Mouse (Mus musculus) common myeloid progenitor, adult 5-6 weeks (primary cell): ENCODE measurements around the gene Tmem150a. TPM values are rescaled to one million over a fixed set of nuclear protein-coding genes. Genes with fewer than 3 reads are reported as not detected.

Experiments
- ATAC-seq: replicated peaks from 2 replicates; pipeline ENCODE4 v1.8.0; 2016; ENCODE audit warnings: low read depth, mild to moderate bottlenecking, moderate TSS enrichment, inconsistent platforms; ENCODE audit not compliant: poor library complexity, severe bottlenecking
- total RNA-seq: library from RNA; stranded (forward); fragments of 200-1000, 187-1606 nt; gene quantifications from 2 replicates; pipeline ENCODE4 v1.2.3, GENCODE M21; 2017

Tmem150a gene
- 1.2 TPM in 1 of 2 replicates, not detected in the other for total RNA-seq

DNA sequence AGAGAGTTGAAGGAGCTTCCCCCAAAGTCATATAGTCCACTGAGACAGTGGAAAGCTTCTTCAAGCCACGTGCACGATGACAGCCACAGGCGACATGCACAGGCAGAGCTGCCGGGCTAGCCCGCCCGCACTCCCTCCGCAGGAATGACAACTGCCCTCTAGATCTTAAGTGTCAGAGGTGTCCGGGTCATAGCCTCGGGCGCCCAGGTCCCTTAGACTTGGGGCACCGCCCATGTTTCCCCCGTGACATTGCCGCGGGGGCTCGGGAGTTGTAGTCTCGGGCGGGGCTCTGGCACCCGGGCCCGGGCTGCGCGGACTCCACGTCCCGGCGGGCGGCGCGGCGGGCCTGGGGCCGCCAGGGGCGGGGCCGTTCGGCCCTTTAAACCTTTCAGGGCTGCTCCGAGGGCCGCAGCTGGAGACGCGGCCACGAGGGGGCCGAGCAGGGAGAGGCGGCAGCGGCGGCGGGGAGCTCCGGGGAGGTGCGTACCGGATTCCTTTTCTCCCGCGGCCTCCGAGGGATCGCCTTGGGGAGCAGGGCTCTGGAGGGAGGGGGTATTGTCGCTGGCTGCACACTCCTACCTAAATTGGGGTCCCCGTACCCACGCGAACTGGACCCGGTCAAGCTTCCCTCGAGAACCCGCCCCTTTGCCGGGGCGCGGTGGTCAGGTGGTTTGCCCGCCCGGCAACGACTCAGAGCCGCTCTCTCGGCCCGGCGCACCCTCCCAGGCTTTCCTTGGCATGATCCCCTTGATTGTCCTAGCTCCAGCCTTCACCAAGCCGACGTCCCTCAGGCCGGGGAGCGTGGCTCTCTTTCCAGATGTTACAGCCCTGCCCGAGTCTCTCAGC, at the start of gene Tmem150a:
TSS of gene Tmem150a (plus strand) at position 382 of the 846 bp plus-strand sequence.
- ATAC-seq = peak; percentile 67

DNA sequence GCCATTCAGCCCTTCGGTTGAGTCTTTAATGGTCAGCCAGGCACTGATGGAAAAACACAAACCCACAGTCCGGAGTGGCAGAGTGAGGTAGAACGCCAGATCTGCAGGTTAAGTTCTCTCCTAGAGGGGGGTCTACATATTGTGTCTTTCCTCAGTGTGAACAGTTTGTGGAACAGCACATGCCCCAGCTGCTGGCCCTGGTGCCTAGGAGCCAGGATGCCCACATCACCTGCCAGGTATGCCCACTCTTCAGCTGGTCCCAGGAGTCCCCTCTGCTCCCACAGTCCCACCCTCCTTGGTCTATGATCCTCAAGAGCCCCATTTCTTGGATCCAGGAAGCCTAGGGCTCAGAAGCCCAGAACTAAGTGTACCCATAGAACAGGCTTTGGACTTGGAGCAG, 43.0 kb upstream of the Tmem150a start:
- ATAC-seq = no peak

- no peak for ATAC-seq
These were observed 42.0 kb upstream of the Tmem150a start for GRCm38 (mm10) chr6:72313124-72313867.

- no peak for ATAC-seq
These were observed 39.9 kb upstream of the Tmem150a start for GRCm38 (mm10) chr6:72315384-72315783.

- ATAC-seq = 0 out of 2 replicates have a peak, but pooled peaks have one; percentile 26
These were observed 39.2 kb upstream of the Tmem150a start for GRCm38 (mm10) chr6:72316044-72316443.

- ATAC-seq = peak; percentile 86
These were observed 36.8 kb upstream of the Tmem150a start for GRCm38 (mm10) chr6:72318440-72318839.

GRCm38 (mm10) chr6:72319019-72319418, 36.2 kb upstream of the Tmem150a start:
- ATAC-seq = peak; percentile 56

DNA sequence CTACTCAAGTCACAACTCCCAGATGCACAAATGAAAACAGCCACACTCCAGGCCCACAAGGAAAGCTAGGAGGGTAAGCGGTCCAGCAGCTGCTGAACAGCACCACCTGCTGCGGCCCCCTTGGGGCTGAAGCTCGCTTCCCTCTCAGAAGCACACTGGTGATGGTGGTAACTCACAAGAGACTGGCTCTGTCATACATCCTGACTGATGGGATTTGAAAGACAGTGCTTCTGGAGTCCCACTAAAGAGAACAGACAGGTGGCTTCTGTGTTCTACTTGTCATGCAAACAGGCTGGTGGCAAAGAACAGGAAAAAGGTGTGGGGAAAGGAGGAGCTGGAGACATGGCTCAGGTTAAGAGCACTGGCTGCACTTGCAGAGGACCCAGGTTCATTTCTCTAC, 32.3 kb upstream of the Tmem150a start:
- ATAC-seq = no peak

GRCm38 (mm10) chr6:72323786-72324508, 31.3 kb upstream of the Tmem150a start:
- peak; percentile 40; the same call in 1 of the 2 replicates for ATAC-seq

DNA sequence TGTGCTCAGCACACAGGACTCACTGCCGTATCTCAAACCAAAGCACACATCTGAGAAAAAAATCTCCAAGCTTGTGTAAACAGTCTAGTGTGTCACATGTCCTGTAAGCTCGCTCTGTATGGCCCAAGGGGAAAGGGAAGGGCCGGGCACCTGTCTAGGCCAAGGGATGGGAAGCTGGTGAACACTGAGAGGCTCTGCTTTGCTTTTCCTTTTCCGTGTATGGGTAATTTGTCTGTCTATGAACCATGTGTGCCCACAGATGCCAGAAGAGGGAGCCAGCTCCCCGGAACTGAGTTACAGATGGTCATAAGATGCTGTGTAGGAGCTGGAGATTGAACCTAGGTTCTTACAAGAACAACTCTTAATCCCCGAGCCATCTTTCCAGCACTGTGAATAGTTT, 29.0 kb upstream of the Tmem150a start:
- ATAC-seq = peak; percentile 70

DNA sequence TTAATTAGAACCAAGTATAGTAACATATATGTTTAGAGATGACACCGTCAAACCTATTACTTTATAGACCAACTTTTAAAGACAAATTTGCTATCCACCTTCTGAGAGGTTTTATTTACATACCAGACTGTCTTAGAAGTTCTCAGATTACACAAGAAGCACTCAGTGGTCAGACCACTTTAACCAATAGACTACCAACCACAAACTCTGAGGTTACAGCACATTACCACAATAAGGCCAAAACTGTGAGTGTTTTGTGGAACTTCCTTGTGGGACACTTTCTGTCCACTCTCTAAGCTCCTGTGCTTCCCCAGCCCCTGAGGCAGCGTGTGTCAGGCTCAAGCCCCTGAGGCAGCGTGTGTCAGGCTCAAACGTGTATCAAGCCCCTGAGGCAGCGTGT, 26.2 kb upstream of the Tmem150a start:
- ATAC-seq = peak; percentile 33; the same call in 1 of the 2 replicates

GRCm38 (mm10) chr6:72330133-72330532, 25.1 kb upstream of the Tmem150a start:
- ATAC-seq = no peak

DNA sequence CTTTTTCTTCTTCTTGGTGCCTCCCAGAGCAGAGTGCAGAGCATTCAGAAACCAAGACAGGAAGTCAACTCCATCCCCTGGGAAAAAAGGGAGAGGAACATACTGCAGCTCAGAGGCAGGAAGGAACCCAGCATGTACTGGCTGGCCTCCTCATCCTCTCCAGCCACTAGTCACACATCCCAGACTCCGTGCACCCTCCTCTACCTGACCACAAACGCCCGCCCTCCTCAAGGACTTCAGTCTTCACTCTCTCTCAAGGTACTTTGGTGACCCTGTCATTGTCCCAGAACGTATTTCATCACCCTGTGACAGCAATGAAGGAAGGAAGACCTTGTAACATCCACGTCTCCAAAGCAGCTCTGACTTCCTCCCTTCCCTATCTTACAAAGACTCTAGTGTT, 22.1 kb upstream of the Tmem150a start:
- 0 out of 2 replicates have a peak, but pooled peaks have one; percentile 39 for ATAC-seq

DNA sequence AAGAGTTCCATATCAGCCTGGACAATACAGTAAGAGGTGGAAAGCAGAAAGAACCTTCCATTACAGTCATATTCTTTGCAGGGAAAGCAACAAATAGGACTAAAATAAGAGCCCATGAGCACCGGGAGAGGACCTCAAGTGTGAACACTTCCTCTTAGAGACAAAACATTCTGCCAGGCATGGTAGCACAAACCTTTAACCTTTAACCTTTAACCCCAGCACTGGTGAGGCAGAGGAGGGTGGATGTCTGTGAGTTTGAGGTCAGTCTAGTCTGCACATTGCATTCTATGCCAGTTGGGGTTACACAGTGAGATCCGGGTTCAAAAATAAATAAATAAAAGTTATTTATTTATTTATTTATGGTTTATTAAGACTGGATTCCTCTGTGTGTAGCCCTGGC, 14.8 kb upstream of the Tmem150a start:
- ATAC-seq = no peak

DNA sequence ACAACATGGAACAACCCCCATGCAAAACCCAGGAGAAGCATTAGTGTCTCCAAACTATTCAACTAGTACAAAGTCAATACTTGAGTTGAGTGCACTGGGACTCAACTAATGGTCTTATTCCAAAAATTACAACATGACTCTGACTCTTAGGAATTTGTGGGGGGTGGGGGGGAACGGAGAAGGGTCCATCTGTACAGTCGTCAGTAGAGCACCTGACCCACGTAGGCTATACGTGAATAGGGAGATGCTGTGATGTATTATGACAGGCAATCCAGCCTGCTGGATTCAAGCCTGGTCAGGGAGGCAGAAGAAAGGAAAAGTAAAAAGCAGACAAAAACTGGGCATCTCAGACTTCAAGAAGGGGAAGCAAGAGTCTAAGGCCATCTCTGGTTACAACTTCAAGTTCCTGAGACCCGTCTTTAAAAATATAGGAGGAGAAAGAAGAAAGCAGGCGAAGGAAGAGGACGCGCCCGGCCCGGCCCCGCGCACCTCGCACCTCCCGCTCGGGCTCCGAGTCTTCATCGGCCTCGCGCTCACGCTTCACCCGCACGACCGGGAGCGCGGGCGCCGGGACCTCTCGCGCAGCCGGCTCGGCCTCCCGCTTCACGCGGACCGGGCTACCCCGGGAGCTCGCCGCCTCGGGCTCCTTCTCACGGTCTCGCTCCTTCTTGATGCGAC, 10.7 kb upstream of the Tmem150a start:
- no peak for ATAC-seq

- peak; percentile 80 for ATAC-seq
These were observed 10.1 kb upstream of the Tmem150a start, which contains the start of gene Usp39 for GRCm38 (mm10) chr6:72345074-72345567. Gene Usp39, minus strand, starts transcription at chr6:72345184.

DNA sequence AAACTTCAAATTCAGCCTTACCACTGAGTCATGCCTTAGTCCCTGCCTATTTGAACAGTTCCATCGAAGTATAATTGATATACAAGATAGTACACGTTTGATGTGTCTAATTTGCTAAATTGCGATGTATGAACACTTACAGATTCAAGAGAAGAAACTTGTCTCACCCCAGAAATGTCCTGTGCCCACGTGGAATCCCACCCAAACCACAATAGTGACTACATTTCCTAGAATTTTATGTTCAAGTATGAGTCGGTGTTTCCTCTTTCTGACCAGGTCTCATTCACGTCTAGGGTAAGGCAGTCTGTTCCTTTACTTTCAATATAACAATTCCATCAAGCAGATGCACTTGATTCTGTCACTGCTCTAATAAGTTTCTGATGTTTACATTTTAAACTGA, 9.6 kb upstream of the Tmem150a start:
- ATAC-seq = 0 out of 2 replicates have a peak, but pooled peaks have one; percentile 26

DNA sequence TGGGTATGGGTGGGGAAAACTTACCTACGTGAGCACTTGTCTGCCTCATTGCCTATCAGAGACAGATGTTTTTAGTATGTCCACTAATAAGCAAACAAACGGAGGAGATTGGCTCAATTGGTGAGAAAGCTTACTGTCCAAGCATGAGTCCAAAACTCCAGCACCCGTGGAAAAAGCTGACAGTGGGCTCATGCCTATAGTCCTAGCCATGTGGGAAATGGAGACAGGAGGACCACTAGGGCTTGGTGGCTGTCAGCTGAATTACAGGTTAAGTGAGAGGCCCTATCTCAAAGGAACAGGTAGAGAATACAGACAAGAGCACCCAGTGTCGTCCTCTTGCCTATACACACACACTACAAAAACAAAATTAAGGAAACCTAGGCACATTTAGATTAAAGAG, 9.0 kb upstream of the Tmem150a start:
- ATAC-seq = no peak

DNA sequence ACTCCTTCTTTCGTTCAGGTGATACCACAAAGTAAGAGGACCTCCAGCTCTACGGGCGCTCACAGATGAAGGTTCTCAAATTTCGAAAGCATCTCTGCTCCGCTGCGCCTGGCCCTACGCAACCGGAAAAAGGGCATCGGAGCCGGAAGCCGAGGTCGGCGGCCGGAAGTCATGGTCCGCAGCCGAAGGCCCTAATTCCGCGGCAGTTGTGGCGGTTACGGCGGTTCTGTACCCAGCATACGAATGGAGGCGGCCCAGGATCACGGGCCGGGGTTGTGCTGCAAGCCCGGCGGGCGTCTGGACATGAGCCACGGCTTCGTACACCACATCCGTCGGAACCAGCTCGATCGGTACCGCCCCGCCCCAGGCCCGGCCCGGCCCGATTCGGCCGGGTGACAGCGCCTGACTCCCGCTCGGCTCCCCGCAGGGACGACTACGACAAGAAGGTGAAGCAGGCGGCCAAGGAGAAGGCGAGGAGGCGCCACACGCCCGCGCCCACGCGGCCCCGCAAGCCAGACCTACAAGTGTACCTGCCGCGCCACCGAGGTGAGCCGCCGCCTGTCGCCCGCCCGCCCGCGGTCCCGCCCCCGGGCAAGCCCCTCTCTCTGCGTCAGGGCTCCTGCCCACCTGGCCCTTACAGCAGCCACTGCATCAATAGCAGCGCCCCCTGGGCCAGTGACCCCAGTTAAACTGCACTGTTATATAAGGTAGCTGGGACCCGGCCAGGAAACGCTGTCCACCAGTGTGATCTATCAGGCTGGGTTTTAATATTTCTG, 7.9 kb upstream of the Tmem150a start, which contains the start of gene 0610030E20Rik:
TSS of gene 0610030E20Rik (plus strand) at position 152 of the 776 bp plus-strand sequence.
- ATAC-seq = peak; percentile 65
